Comparison of ENCODE assay signal across 24 mouse cellular contexts in the genomic region with DNA sequence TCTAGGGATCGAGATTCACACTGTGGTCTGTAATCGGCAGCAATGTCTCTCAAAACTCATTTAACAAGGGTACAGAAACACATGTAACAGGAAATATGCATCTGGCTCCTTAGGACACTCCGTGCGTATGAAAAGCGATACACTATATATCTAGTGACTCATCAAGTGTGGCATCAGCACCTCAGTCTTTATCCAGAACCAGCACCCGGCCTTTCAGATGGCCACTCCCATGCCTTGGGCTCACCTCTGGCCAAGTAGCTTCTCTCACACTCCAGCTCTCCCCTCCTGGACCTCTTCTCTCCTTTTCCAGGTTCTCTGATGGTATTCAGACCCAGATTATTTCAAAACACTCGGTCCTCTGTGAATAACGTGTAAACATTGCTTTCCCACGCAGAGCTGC.
DNase-seq lines count a peak whose midpoint lies in the region; ATAC-seq and TF ChIP-seq lines count a peak whose summit lies in the region.
"Had no signal": no experiment of that assay in that cellular context is flagged by ENCODE, and none has a peak within 500 bp of the region (broad histone marks: within the 10 kb centered on the region; RNA-seq: fewer than 3 reads in every experiment).

No protein-coding gene starts in this region.

- H3K4me3 ChIP-seq in heart, embryonic 13.5 days = no peak overlapping the region
- H3K4me3 ChIP-seq in myocyte = no peak overlapping the region
- H3K4me3 ChIP-seq: erythroblast, embryonic 14.5 days; forebrain, embryonic 12.5 days; forebrain, embryonic 15.5 days; hindbrain, embryonic 13.5 days had no signal

- H3K9me3 ChIP-seq in heart, embryonic 13.5 days = no peaks in the 10 kb centered on the region
- H3K9me3 ChIP-seq: forebrain, embryonic 12.5 days; forebrain, embryonic 15.5 days; hindbrain, embryonic 13.5 days had no signal

- H3K27me3 ChIP-seq in heart, embryonic 13.5 days (replicated peaks) = no peaks in the 10 kb centered on the region
- H3K27me3 ChIP-seq in myocyte (ENCODE audit: control insufficient read depth, insufficient read depth, insufficient read length) = no peaks in the 10 kb centered on the region
- H3K27me3 ChIP-seq: forebrain, embryonic 12.5 days; forebrain, embryonic 15.5 days; Patski had no signal

- H3K27ac ChIP-seq in heart, embryonic 13.5 days (replicated peaks) = no peak overlapping the region
- H3K27ac ChIP-seq: forebrain, embryonic 12.5 days; forebrain, embryonic 15.5 days; hindbrain, embryonic 13.5 days had no signal

- H3K4me2 ChIP-seq in heart, embryonic 13.5 days = no peak overlapping the region
- peak overlapping the region; percentile 42 for H3K4me2 ChIP-seq in myocyte (ENCODE audit: low read depth)
- H3K4me2 ChIP-seq: forebrain, embryonic 12.5 days; forebrain, embryonic 15.5 days; hindbrain, embryonic 13.5 days had no signal

- no peak overlapping the region for H3ac ChIP-seq in myocyte (ENCODE audit: control insufficient read depth, insufficient read length)

- peaks cover 75% of the 10 kb centered on the region for H3K4me1 ChIP-seq in heart, embryonic 13.5 days

- H3K36me3 ChIP-seq in heart, embryonic 13.5 days = no peaks in the 10 kb centered on the region
- no peaks in the 10 kb centered on the region for H3K36me3 ChIP-seq in myocyte (ENCODE audit: control insufficient read depth, insufficient read depth)
- H3K36me3 ChIP-seq: forebrain, embryonic 12.5 days; forebrain, embryonic 15.5 days; hindbrain, embryonic 13.5 days had no signal

- ATAC-seq in heart, embryonic 13.5 days (ENCODE audit: extremely low read depth, insufficient number of reproducible peaks, low FRiP score, low TSS enrichment) = no peak
- ATAC-seq: forebrain, embryonic 15.5 days; hindbrain, embryonic 16.5 days; intestine, embryonic 16.5 days; Patski had no signal

- H3K79me2 ChIP-seq in myocyte (ENCODE audit: control insufficient read depth, insufficient read depth) = peaks cover 19% of the 10 kb centered on the region

- no peak for TF ChIP-seq POLR2A in myocyte (IDR thresholded peaks at IDR 0.05; ENCODE audit: insufficient read length, low read depth)

- 0 out of 2 replicates have a peak overlapping the region, but pooled peaks have one; percentile 10 for H3K9ac ChIP-seq in heart, embryonic 13.5 days
- H3K9ac ChIP-seq: forebrain, embryonic 12.5 days; forebrain, embryonic 15.5 days; hindbrain, embryonic 13.5 days had no signal

- no peak for DNase-seq in heart, adult 18-20 months
- peak; percentile 59 for DNase-seq in 3T3-L1 (ENCODE audit: low read depth, low spot score)
- DNase-seq in NIH3T3 (ENCODE audit: low read depth) = peak; percentile 49
- no peak for DNase-seq in cerebellum, adult 11 months
- no peak for DNase-seq in gastrocnemius, adult 18-20 months (ENCODE audit: low spot score)
- DNase-seq: adrenal gland, adult 2 months; adrenal gland, postnatal 14 days; cerebellum, adult 11-12 months; cerebellum, adult 8-10 months; cerebellum, postnatal 10 days; cerebellum, postnatal 36 days; embryo, embryonic 11 days; gastrocnemius, postnatal 10 days; gastrocnemius, postnatal 36 days; kidney, adult 18-20 months had no signal

- WGBS in heart, embryonic 13.5 days = 76% methylated on average over 9 of the region's 9 CpGs

TF ChIP-seq in myocyte, 11 proteins besides CTCF, POLR2A, EP300 and RAD21:
- TF ChIP-seq MYOD1 (IDR thresholded peaks at IDR 0.05; ENCODE audit: control insufficient read depth in 1 of 3, insufficient read length in 2 of 3, low read depth in 2 of 3) (no peak), TCF3 (IDR thresholded peaks at IDR 0.05; ENCODE audit: insufficient read length, low read depth) (no peak), MYOG (IDR thresholded peaks at IDR 0.05; ENCODE audit: control insufficient read depth in 1 of 3, insufficient read depth in 1 of 3, insufficient read length in 2 of 3, low read depth in 2 of 3) (no peak), USF1 (IDR thresholded peaks at IDR 0.05; ENCODE audit: low read depth) (no peak), MAX (IDR thresholded peaks at IDR 0.05; ENCODE audit: low read depth) (no peak), TCF12 (IDR thresholded peaks at IDR 0.05; ENCODE audit: insufficient read depth, poor library complexity, severe bottlenecking) (no peak), SRF (IDR thresholded peaks at IDR 0.05; ENCODE audit: control insufficient read depth, insufficient read length, low read depth) (no peak), REST (IDR thresholded peaks at IDR 0.05; ENCODE audit: insufficient read depth, insufficient read length) (no peak), CEBPB (IDR thresholded peaks at IDR 0.05; ENCODE audit: insufficient read depth, poor library complexity, severe bottlenecking) (no peak), E2F4 (IDR thresholded peaks at IDR 0.05; ENCODE audit: insufficient read depth) (no peak), POLR2AphosphoS2 (IDR thresholded peaks at IDR 0.05; ENCODE audit: insufficient read length, low read depth) (no peak)
TF ChIP-seq in myocyte: peak in this region for 0.

Comparison
In these comparisons a context has a peak if more than half of its experiments do, and no peak if none do; other contexts are left out.
1. DNase-seq: peak in 3T3-L1 (single experiment) and NIH3T3 (single experiment); none in heart, adult 18-20 months (0 of 2), cerebellum, adult 11 months (single experiment) and gastrocnemius, adult 18-20 months (single experiment).